19 mouse cellular contexts compared by ENCODE assay signal in the genomic region with DNA sequence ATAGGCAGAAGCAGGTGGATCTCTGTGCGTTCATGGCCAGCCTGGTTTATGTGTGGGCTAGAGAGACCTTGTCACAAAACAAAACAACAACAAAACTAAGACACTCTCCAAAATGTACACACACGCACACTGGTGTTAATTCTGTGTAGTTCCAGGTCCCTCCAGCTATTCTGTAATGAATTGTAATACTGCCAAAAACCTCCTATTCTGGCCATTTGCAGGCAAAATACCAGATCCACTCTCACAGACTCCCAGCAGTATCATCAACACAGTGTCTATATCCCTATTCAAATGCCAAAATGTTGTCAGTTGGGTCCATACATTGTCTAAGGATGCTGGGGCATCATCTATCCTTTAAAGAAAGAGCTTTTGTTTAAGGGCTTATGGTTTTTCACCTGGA.
"Had no signal": no experiment of that assay in that cellular context is flagged by ENCODE, and none has a peak within 500 bp of the region (broad histone marks: within the 10 kb centered on the region; RNA-seq: fewer than 3 reads in every experiment).

No protein-coding gene starts in this region.

- ATAC-seq: midbrain, embryonic 16.5 days had no signal

- H3K27ac ChIP-seq: midbrain, embryonic 10.5 days; midbrain, embryonic 12.5 days; neural tube, embryonic 13.5 days; neural tube, embryonic 15.5 days; stomach, embryonic 15.5 days; stomach, postnatal 0 days had no signal

- H3K27me3 ChIP-seq: midbrain, embryonic 12.5 days; neural tube, embryonic 13.5 days; neural tube, embryonic 15.5 days; stomach, embryonic 15.5 days had no signal

- H3K4me3 ChIP-seq: midbrain, embryonic 10.5 days; midbrain, embryonic 12.5 days; myocyte; neural tube, embryonic 13.5 days; neural tube, embryonic 15.5 days; stomach, embryonic 15.5 days had no signal

- H3K9me3 ChIP-seq: midbrain, embryonic 10.5 days; midbrain, embryonic 12.5 days; neural tube, embryonic 13.5 days; neural tube, embryonic 15.5 days; stomach, embryonic 15.5 days had no signal

- H3K4me1 ChIP-seq: midbrain, embryonic 10.5 days; midbrain, embryonic 12.5 days; neural tube, embryonic 15.5 days; stomach, embryonic 15.5 days had no signal

- DNase-seq: lung, adult 18-20 months; lung, embryonic 14.5 days; lung, postnatal 10 days; lung, postnatal 4 days; midbrain, embryonic 14.5 days; retina, postnatal 1 day; right cerebral cortex, adult 18-20 months; right cerebral cortex, postnatal 25 days; thymus, adult 2 months; thymus, postnatal 25 days; thymus, postnatal 4 days had no signal
